Mouse (Mus musculus) cortical plate, adult 2 months (tissue): ENCODE data around the gene Rnf167.
A peak's percentile ranks its signal among the peaks of the same experiment; 100 is the strongest.

ENCODE experiments used
- CTCF ChIP-seq: fragments of 200-500 bp; IDR thresholded peaks from 2 replicates; pipeline ENCODE4 v1.5.1; 2011; ENCODE audit warnings: mild to moderate bottlenecking, control low read depth, low read length; ENCODE audit not compliant: insufficient read depth; ENCODE audit errors: extremely low read depth
- POLR2A ChIP-seq: fragments of 200-500 bp; IDR thresholded peaks from 2 replicates; pipeline ENCODE4 v1.6.1; 2011; ENCODE audit warnings: mild to moderate bottlenecking, low read length, control low read depth; ENCODE audit not compliant: insufficient read depth; ENCODE audit errors: extremely low read depth

DNA sequence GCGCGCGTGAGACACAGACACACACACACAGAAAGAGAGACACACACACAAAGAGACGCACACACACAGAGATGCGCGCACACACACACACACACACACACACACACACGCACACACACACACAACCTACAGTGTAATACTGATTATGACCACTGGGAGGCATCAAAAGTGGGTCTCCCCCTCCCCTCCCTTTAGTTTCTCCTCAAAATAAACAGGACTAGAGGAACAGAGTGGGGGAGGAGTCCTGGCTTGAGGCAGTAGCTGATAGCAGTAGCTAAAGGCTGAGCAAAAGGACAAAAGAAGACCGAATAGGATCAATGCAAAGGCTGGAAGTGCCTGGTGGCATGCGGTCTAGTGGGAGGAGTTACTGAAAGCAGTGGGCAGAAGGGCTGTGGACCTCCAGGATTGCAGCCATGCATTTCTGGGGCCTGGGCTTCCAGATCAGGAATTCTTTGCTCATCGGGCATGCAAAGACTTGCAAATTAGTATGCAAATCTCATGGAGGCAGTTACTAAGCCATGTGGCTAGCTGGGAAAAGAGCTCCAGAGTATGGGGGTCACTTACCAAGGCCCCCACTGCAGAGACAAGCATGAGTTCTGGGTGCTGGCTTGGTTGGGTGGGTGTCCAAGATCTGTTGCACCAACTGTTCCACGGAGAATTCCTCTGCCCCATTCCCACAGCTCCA lies 35.0 kb downstream of the Rnf167 start:
- TF ChIP-seq CTCF (peak; percentile 55), POLR2A (no peak)
